Mouse (Mus musculus) liver, embryonic 13.5 days (tissue): ENCODE results near the gene Gpr180. TPM values are rescaled to one million over a fixed set of nuclear protein-coding genes. Genes with fewer than 3 reads are reported as not detected.

Experiments used
- ATAC-seq: fragments of 200-750 bp; cut with Nextera tagmentation; 2 replicates; pipeline ENCODE4 v1.8.0; 2017; ENCODE audit warnings: low read depth, mild to moderate bottlenecking, moderate number of reproducible peaks, moderate library complexity
- DNase-seq: peaks from one replicate; pipeline ENCODE4 v3.0.0; 2022
- H3K27ac ChIP-seq: fragments of 300-500 bp; sonication (generic); 2 replicates; pipeline ENCODE4 v1.5.1; 2015; ENCODE audit warnings: moderate library complexity, mild to moderate bottlenecking, inconsistent platforms
- H3K27me3 ChIP-seq: fragments of 300-500 bp; sonication (generic); 2 replicates; pipeline ENCODE4 v1.6.1; 2015; ENCODE audit warnings: mild to moderate bottlenecking, inconsistent platforms
- H3K36me3 ChIP-seq: fragments of 300-500 bp; sonication (generic); 2 replicates; pipeline ENCODE4 v1.6.1; 2015; ENCODE audit warnings: mild to moderate bottlenecking, inconsistent platforms
- H3K4me1 ChIP-seq: fragments of 300-500 bp; sonication (generic); replicated peaks from 2 replicates; pipeline ENCODE4 v1.6.1; 2015; ENCODE audit warnings: inconsistent platforms
- H3K4me2 ChIP-seq: fragments of 300-500 bp; sonication (generic); 2 replicates; pipeline ENCODE4 v1.6.1; 2015; ENCODE audit warnings: inconsistent platforms, mild to moderate bottlenecking, moderate library complexity
- H3K4me3 ChIP-seq: fragments of 300-500 bp; sonication (generic); replicated peaks from 2 replicates; pipeline ENCODE4 v1.5.1; 2015; ENCODE audit warnings: mild to moderate bottlenecking, inconsistent platforms
- H3K9ac ChIP-seq: fragments of 300-500 bp; sonication (generic); 2 replicates; pipeline ENCODE4 v1.6.1; 2015; ENCODE audit warnings: mild to moderate bottlenecking, inconsistent platforms
- H3K9me3 ChIP-seq: fragments of 300-500 bp; sonication (generic); replicated peaks from 2 replicates; pipeline ENCODE4 v1.6.1; 2016; ENCODE audit warnings: inconsistent platforms
- WGBS: fragments of 180-500 bp; shearing (Covaris S2); methylation state at CpG from one replicate; pipeline ENCODE4 v1.1.7; 2015; ENCODE audit not compliant: insufficient replicate concordance; 5-methylcytosine and 5-hydroxymethylcytosine counted together
- polyA plus RNA-seq: library from polyadenylated mRNA; unstranded; fragments of >200 nt; fragmentation: Nextera tagmentation; extraction: Ambion mirVana; gene quantifications from 2 replicates; pipeline ENCODE4 v1.2.1, GENCODE M21; 2015

Gpr180 gene
- polyA plus RNA-seq, 1 experiment from 2014 or later = 13.8 TPM

- Histone ChIP-seq H3K4me1 (no peaks in the 10 kb centered on the region), H3K36me3 (no peaks in the 10 kb centered on the region), H3K4me2 (no peak overlapping the region), H3K9ac (no peak overlapping the region), H3K27me3 (peaks cover 7% of the 10 kb centered on the region; the same call in 1 of the 2 replicates), H3K27ac (no peak overlapping the region), H3K9me3 (no peaks in the 10 kb centered on the region), H3K4me3 (no peak overlapping the region)
- ATAC-seq (no peak), DNase-seq (no peak)
- 58% methylated on average over 15 of the region's 15 CpGs for WGBS
Observed at GRCm38 (mm10) chr14:118212188-118212804, 75.3 kb downstream of the Gpr180 start.

Other genes with a start within 250 kb of the Gpr180 start
- 0.32 and 0.38 TPM in 2 replicates for gene Dct, start 84.9 kb upstream of the Gpr180 start, polyA plus RNA-seq
- 17.9 and 20.2 TPM in 2 replicates for gene Tgds, start 4.4 kb upstream of the Gpr180 start, polyA plus RNA-seq
- not detected in 2 replicates for gene Sox21, start 99.9 kb downstream of the Gpr180 start, polyA plus RNA-seq
- gene Gm9376, start 129.8 kb downstream of the Gpr180 start, polyA plus RNA-seq = not detected in 2 replicates